Mouse (Mus musculus) lung, postnatal 25 days (tissue): Measurements from ENCODE around the gene Gm9944.
A peak's percentile ranks its signal among the peaks of the same experiment; 100 is the strongest.

Experiments
- DNase-seq: peaks from one replicate; pipeline ENCODE4 v3.0.0; 2022; ENCODE audit warnings: low spot score

Gm9944 gene

GRCm38 (mm10) chr4:144453217-144453616, at the start of gene Gm9944:
Gene Gm9944 (minus strand): TSS chr4:144453317.
- no peak for DNase-seq

- no peak for DNase-seq
Observed at GRCm38 (mm10) chr4:144493331-144493730, 40.2 kb upstream of the Gm9944 start.

- no peak for DNase-seq
Observed at GRCm38 (mm10) chr4:144468091-144468490, 15.0 kb upstream of the Gm9944 start.

- DNase-seq = no peak
Observed at GRCm38 (mm10) chr4:144465206-144465605, 12.1 kb upstream of the Gm9944 start.

GRCm38 (mm10) chr4:144463656-144464055, 10.5 kb upstream of the Gm9944 start, which contains the start of gene Aadacl3:
Gene Aadacl3 (minus strand): TSS chr4:144463756.
- no peak for DNase-seq

- no peak for DNase-seq
Observed at GRCm38 (mm10) chr4:144448546-144448945, 4.6 kb downstream of the Gm9944 start.

GRCm38 (mm10) chr4:144441582-144441981, 11.5 kb downstream of the Gm9944 start:
- no peak for DNase-seq

GRCm38 (mm10) chr4:144441095-144441494, 12.0 kb downstream of the Gm9944 start:
- no peak for DNase-seq

- DNase-seq = no peak
Observed at GRCm38 (mm10) chr4:144438672-144439071, 14.4 kb downstream of the Gm9944 start, which contains the start of gene 1700012P22Rik. Gene 1700012P22Rik (minus strand): TSS chr4:144438772.

- no peak for DNase-seq
Observed at GRCm38 (mm10) chr4:144433216-144433615, 19.9 kb downstream of the Gm9944 start.

GRCm38 (mm10) chr4:144430723-144431122, 22.4 kb downstream of the Gm9944 start:
- no peak for DNase-seq

- DNase-seq = no peak
Observed at GRCm38 (mm10) chr4:144428868-144429267, 24.2 kb downstream of the Gm9944 start.

- DNase-seq = no peak
Observed at GRCm38 (mm10) chr4:144424590-144424989, 28.5 kb downstream of the Gm9944 start.

GRCm38 (mm10) chr4:144420644-144421043, 32.5 kb downstream of the Gm9944 start:
- no peak for DNase-seq

- DNase-seq = no peak
Observed at GRCm38 (mm10) chr4:144408290-144408689, 44.8 kb downstream of the Gm9944 start, which contains the start of gene Pramef12. Gene Pramef12 (minus strand): TSS chr4:144408464.

- no peak for DNase-seq
Observed at GRCm38 (mm10) chr4:144406261-144406660, 46.9 kb downstream of the Gm9944 start.

- DNase-seq = peak; percentile 10
Observed at GRCm38 (mm10) chr4:144404456-144405086, 48.5 kb downstream of the Gm9944 start.
